Mouse (Mus musculus) erythroblast, embryonic 14.5 days (primary cell): ENCODE results near the gene Tbxas1. TPM values are rescaled to one million over a fixed set of nuclear protein-coding genes. Genes with fewer than 3 reads are reported as not detected.

Source experiments
- H3K27me3 ChIP-seq: 2 replicates; pipeline ENCODE4 v1.6.1; 2012; ENCODE audit warnings: inconsistent platforms; ENCODE audit not compliant: control insufficient read depth
- H3K36me3 ChIP-seq: 2 replicates; pipeline ENCODE4 v1.6.1; 2012; ENCODE audit warnings: mild to moderate bottlenecking, inconsistent platforms; ENCODE audit not compliant: control insufficient read depth
- H3K4me1 ChIP-seq: 2 replicates; pipeline ENCODE4 v1.6.1; 2012; ENCODE audit warnings: inconsistent platforms; ENCODE audit not compliant: control insufficient read depth
- H3K4me3 ChIP-seq: replicated peaks from 2 replicates; pipeline ENCODE3; 2012; ENCODE audit warnings: moderate library complexity, mild to moderate bottlenecking, inconsistent platforms
- H3K9me3 ChIP-seq: 2 replicates; pipeline ENCODE4 v1.6.1; 2012; ENCODE audit warnings: low read length, inconsistent platforms, mixed read lengths; ENCODE audit not compliant: control insufficient read depth
- GATA1 ChIP-seq: IDR thresholded peaks from 2 replicates; pipeline ENCODE4 v1.6.1; 2012; ENCODE audit warnings: low read length, inconsistent platforms, mixed read lengths
- TAL1 ChIP-seq: IDR thresholded peaks from 3 replicates; pipeline ENCODE4 v1.6.1; 2012; ENCODE audit warnings: low read length, inconsistent platforms, mixed read lengths
- polyA plus RNA-seq: library from polyadenylated mRNA; stranded (reverse); fragments of >175 nt; gene quantifications from 2 replicates; pipeline ENCODE4 v1.2.3, GENCODE M21; 2012

The Tbxas1 gene
- polyA plus RNA-seq, 1 experiment, result 0.19 TPM

GRCm38 (mm10) chr6:38928489-38928888 is 53.3 kb downstream of the Tbxas1 start:
- Histone ChIP-seq H3K4me3 (no peak overlapping the region), H3K9me3 (peaks cover 9% of the 10 kb centered on the region), H3K4me1 (peaks cover 66% of the 10 kb centered on the region), H3K36me3 (peaks cover 18% of the 10 kb centered on the region), H3K27me3 (peaks cover 50% of the 10 kb centered on the region)
- TF ChIP-seq GATA1 (no peak), TAL1 (no peak)

- Histone ChIP-seq H3K27me3 (peaks cover 34% of the 10 kb centered on the region), H3K4me3 (no peak overlapping the region), H3K9me3 (peaks cover 9% of the 10 kb centered on the region), H3K4me1 (peaks cover 33% of the 10 kb centered on the region), H3K36me3 (peaks cover 7% of the 10 kb centered on the region)
- TF ChIP-seq GATA1 (no peak), TAL1 (no peak)
These were observed 60.8 kb downstream of the Tbxas1 start for GRCm38 (mm10) chr6:38936009-38936408.

GRCm38 (mm10) chr6:38938421-38938820 is 63.2 kb downstream of the Tbxas1 start:
- H3K36me3 ChIP-seq, result no peaks in the 10 kb centered on the region
- H3K4me1 ChIP-seq, result peaks cover 30% of the 10 kb centered on the region
- peaks cover 28% of the 10 kb centered on the region for H3K27me3 ChIP-seq
- H3K4me3 ChIP-seq, result no peak overlapping the region
- TF ChIP-seq GATA1, result no peak
- TF ChIP-seq TAL1, result no peak
- peaks cover 6% of the 10 kb centered on the region for H3K9me3 ChIP-seq

- peaks cover 6% of the 10 kb centered on the region for H3K9me3 ChIP-seq
- H3K36me3 ChIP-seq, result no peaks in the 10 kb centered on the region
- H3K4me1 ChIP-seq, result peaks cover 29% of the 10 kb centered on the region
- H3K4me3 ChIP-seq, result no peak overlapping the region
- TF ChIP-seq TAL1, result no peak
- no peak for TF ChIP-seq GATA1
- peaks cover 28% of the 10 kb centered on the region for H3K27me3 ChIP-seq
These were observed 63.9 kb downstream of the Tbxas1 start for GRCm38 (mm10) chr6:38939096-38939495.

GRCm38 (mm10) chr6:38941016-38941415 is 65.8 kb downstream of the Tbxas1 start:
- no peaks in the 10 kb centered on the region for H3K36me3 ChIP-seq
- peaks cover 28% of the 10 kb centered on the region for H3K27me3 ChIP-seq
- peaks cover 36% of the 10 kb centered on the region for H3K4me1 ChIP-seq
- TF ChIP-seq TAL1, result no peak
- no peak for TF ChIP-seq GATA1
- no peak overlapping the region for H3K4me3 ChIP-seq
- peaks cover 6% of the 10 kb centered on the region for H3K9me3 ChIP-seq

- peaks cover 6% of the 10 kb centered on the region for H3K9me3 ChIP-seq
- H3K4me3 ChIP-seq, result no peak overlapping the region
- peaks cover 27% of the 10 kb centered on the region for H3K4me1 ChIP-seq
- TF ChIP-seq GATA1 (no peak), TAL1 (no peak)
- H3K27me3 ChIP-seq, result peaks cover 22% of the 10 kb centered on the region
- no peaks in the 10 kb centered on the region for H3K36me3 ChIP-seq
These were observed 67.6 kb downstream of the Tbxas1 start for GRCm38 (mm10) chr6:38942771-38943170.

GRCm38 (mm10) chr6:38944392-38944791 is 69.2 kb downstream of the Tbxas1 start:
- Histone ChIP-seq H3K4me1 (peaks cover 25% of the 10 kb centered on the region), H3K27me3 (peaks cover 15% of the 10 kb centered on the region), H3K9me3 (peaks cover 6% of the 10 kb centered on the region), H3K36me3 (no peaks in the 10 kb centered on the region), H3K4me3 (no peak overlapping the region)
- no peak for TF ChIP-seq TAL1
- no peak for TF ChIP-seq GATA1

- H3K27me3 ChIP-seq, result peaks cover 16% of the 10 kb centered on the region
- no peaks in the 10 kb centered on the region for H3K36me3 ChIP-seq
- peaks cover 6% of the 10 kb centered on the region for H3K9me3 ChIP-seq
- H3K4me1 ChIP-seq, result peaks cover 30% of the 10 kb centered on the region
- TF ChIP-seq TAL1 (no peak), GATA1 (no peak)
- H3K4me3 ChIP-seq, result no peak overlapping the region
These were observed 69.6 kb downstream of the Tbxas1 start for GRCm38 (mm10) chr6:38944826-38945225.

- no peak overlapping the region for H3K4me3 ChIP-seq
- peaks cover 33% of the 10 kb centered on the region for H3K4me1 ChIP-seq
These were observed 70.5 kb downstream of the Tbxas1 start for GRCm38 (mm10) chr6:38945681-38946080.

GRCm38 (mm10) chr6:38947282-38947681 is 72.1 kb downstream of the Tbxas1 start:
- Histone ChIP-seq H3K9me3 (peaks cover 6% of the 10 kb centered on the region), H3K4me1 (peaks cover 30% of the 10 kb centered on the region), H3K27me3 (peaks cover 24% of the 10 kb centered on the region), H3K36me3 (no peaks in the 10 kb centered on the region), H3K4me3 (no peak overlapping the region)
- no peak for TF ChIP-seq TAL1
- TF ChIP-seq GATA1, result no peak

More at GRCm38 (mm10) chr6:38945681-38946080, 70.5 kb downstream of the Tbxas1 start:
- Histone ChIP-seq H3K36me3 (no peaks in the 10 kb centered on the region), H3K27me3 (peaks cover 22% of the 10 kb centered on the region), H3K9me3 (peaks cover 6% of the 10 kb centered on the region)
- TF ChIP-seq GATA1, result no peak
- TF ChIP-seq TAL1, result no peak
